Mouse (Mus musculus) liver, postnatal 0 days (tissue): ENCODE measurements around the gene Cux2. TPM values are rescaled to one million over a fixed set of nuclear protein-coding genes. Genes with fewer than 3 reads are reported as not detected.

Experiments
- ATAC-seq: fragments of 200-750 bp; cut with Nextera tagmentation; 2 replicates; pipeline ENCODE4 v1.8.0; 2017; ENCODE audit warnings: mild to moderate bottlenecking, moderate library complexity
- DNase-seq: peaks from one replicate; pipeline ENCODE4 v3.0.0-alpha.2; 2016
- H3K27ac ChIP-seq: fragments of 300-500 bp; sonication (generic); 2 replicates; pipeline ENCODE4 v1.5.1; 2014; ENCODE audit warnings: antibody characterized with exemption, moderate library complexity, mild to moderate bottlenecking, low read depth
- H3K27me3 ChIP-seq: fragments of 300-500 bp; sonication (generic); 2 replicates; pipeline ENCODE4 v1.6.1; 2014; ENCODE audit warnings: low read length, control low read depth, mixed read lengths; ENCODE audit not compliant: insufficient read depth
- H3K36me3 ChIP-seq: fragments of 300-500 bp; sonication (generic); replicated peaks from 2 replicates; pipeline ENCODE4 v1.6.1; 2014; ENCODE audit warnings: mild to moderate bottlenecking, control low read depth, low read length, moderate library complexity, mixed read lengths; ENCODE audit not compliant: insufficient read depth
- H3K4me1 ChIP-seq: fragments of 300-500 bp; sonication (generic); 2 replicates; pipeline ENCODE4 v1.6.1; 2014; ENCODE audit warnings: antibody characterized with exemption, mild to moderate bottlenecking, control low read depth; ENCODE audit not compliant: insufficient read depth
- H3K4me2 ChIP-seq: fragments of 300-500 bp; sonication (generic); 2 replicates; pipeline ENCODE4 v1.6.1; 2014; ENCODE audit warnings: low read depth, mild to moderate bottlenecking, low read length, moderate library complexity, mixed read lengths
- H3K4me3 ChIP-seq: fragments of 300-500 bp; sonication (generic); 2 replicates; pipeline ENCODE4 v1.5.1; 2014; ENCODE audit warnings: low read depth, low read length
- H3K9ac ChIP-seq: fragments of 300-500 bp; sonication (generic); replicated peaks from 2 replicates; pipeline ENCODE4 v1.6.1; 2014; ENCODE audit warnings: mild to moderate bottlenecking, moderate library complexity
- H3K9me3 ChIP-seq: fragments of 300-500 bp; sonication (generic); 2 replicates; pipeline ENCODE4 v1.6.1; 2016; ENCODE audit warnings: mild to moderate bottlenecking, control low read depth, low read length, mixed read lengths
- CTCF ChIP-seq: sonication (generic); IDR thresholded peaks from 2 replicates; pipeline ENCODE4 v1.5.1; 2016; ENCODE audit warnings: antibody characterized with exemption, low read depth
- EP300 ChIP-seq: IDR thresholded peaks from 2 replicates; pipeline ENCODE4 v1.6.1; 2016; ENCODE audit warnings: antibody characterized with exemption, low read depth, mild to moderate bottlenecking
- WGBS: fragments of 180-500 bp; shearing (Covaris S2); extraction: QIAGEN DNeasy Blood & Tissue Kit; methylation state at CpG from one replicate; pipeline ENCODE4 v1.1.7; 2014; ENCODE audit not compliant: insufficient replicate concordance; 5-methylcytosine and 5-hydroxymethylcytosine counted together
- polyA plus RNA-seq: library from polyadenylated mRNA; unstranded; fragments of >200 nt; fragmentation: Nextera tagmentation; extraction: Ambion mirVana; gene quantifications from 2 replicates; pipeline ENCODE4 v1.2.1, GENCODE M21; 2015

Cux2 gene
- polyA plus RNA-seq, 1 experiment from 2014 or later: 3.5 TPM

DNA sequence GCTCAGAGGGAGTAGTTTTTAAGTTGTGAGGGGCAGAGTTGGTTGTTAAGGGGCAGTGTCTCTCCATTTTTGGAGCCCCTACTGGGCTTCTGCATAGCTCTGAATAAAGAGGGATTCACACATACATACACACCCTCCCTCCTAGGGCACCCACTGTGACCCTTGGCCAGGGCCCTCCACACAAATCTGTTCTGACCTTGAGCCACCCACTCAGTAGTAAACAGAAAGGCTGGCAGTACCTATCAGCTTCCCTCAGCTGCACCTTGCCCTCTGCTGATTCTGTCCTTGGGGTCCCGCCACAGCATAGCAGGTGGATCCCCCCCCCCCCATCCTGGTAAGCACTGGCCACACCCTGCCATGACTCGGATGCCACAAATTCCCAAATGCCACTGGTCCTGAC is 99.7 kb downstream of the Cux2 start:
- Histone ChIP-seq H3K9me3 (no peaks in the 10 kb centered on the region), H3K4me1 (peaks cover 10% of the 10 kb centered on the region), H3K4me2 (no peak overlapping the region), H3K27ac (peak overlapping the region; percentile 60), H3K36me3 (no peaks in the 10 kb centered on the region), H3K9ac (no peak overlapping the region), H3K4me3 (no peak overlapping the region), H3K27me3 (peaks cover 7% of the 10 kb centered on the region; the same call in 1 of the 2 replicates)
- 58% methylated on average over 2 of the region's 2 CpGs for WGBS
- peak; percentile 38 for DNase-seq
- peak; percentile 87 for ATAC-seq
- TF ChIP-seq EP300 (no peak), CTCF (no peak)

DNA sequence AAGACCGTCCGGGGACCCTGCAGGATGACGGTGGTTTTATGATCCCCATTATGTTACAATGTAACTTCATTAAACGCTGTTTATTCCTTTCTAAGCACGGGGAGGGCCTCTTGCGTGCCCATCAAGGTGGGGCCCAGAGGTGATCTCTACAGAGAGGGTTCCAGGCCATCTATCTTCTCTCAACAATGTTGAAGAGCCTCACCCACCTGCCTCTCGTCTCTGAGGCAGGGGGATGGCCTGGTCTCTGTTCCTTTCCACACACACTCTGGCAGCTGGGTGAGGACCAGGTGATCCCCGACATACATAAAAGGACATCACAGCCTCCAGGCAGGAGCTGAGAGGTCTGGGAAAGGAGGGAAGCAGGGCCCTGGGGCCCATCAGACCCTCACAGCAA is 100.9 kb downstream of the Cux2 start:
- no peaks in the 10 kb centered on the region for H3K36me3 ChIP-seq
- DNase-seq: no peak
- H3K4me2 ChIP-seq: no peak overlapping the region
- WGBS: 43% methylated on average over 8 of the region's 8 CpGs
- H3K9ac ChIP-seq: no peak overlapping the region
- no peaks in the 10 kb centered on the region for H3K9me3 ChIP-seq
- ATAC-seq: no peak
- H3K27me3 ChIP-seq: peaks cover 7% of the 10 kb centered on the region; the same call in 1 of the 2 replicates
- TF ChIP-seq CTCF (no peak), EP300 (no peak)
- no peak overlapping the region for H3K4me3 ChIP-seq
- H3K27ac ChIP-seq: 0 out of 2 replicates have a peak overlapping the region, but pooled peaks have one; percentile 60
- peaks cover 10% of the 10 kb centered on the region for H3K4me1 ChIP-seq

DNA sequence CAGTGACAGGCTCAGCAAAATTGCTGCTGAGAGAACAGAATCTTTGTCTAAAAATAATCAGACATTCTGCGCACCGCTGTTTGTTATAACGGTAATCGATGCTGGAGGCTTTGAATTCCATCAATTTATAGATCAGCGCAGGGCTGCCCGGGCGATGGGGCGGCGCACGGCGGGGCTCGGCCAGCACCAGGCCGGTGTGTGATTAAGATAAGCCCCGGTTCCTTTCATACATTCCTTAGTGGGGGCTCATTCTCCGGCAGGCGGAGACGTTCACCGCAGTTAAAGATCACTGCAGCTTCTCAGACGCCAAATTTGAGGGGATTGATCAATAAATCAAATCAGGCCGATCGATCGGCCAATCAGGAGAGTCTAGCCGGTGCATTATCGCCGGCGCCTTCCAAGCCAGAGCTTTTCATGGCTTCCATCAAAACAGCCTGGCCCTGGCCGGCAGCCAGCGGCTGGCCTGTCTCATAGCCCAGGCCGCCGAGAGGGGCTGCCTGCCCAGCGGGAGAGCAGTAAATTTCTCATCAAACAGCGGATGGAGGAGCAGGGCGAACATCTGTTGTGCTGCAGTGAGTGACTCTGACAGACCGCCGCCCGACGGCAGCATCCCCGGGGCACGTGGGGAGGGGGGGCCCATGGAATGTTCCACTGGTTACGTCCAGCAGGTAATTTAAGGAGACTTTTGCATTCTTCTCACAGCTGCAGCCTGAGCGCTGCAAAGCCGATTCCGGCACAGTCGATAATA is 101.4 kb downstream of the Cux2 start:
- Histone ChIP-seq H3K27ac (0 out of 2 replicates have a peak overlapping the region, but pooled peaks have one; percentile 60), H3K4me3 (no peak overlapping the region), H3K4me1 (peaks cover 10% of the 10 kb centered on the region), H3K9me3 (no peaks in the 10 kb centered on the region), H3K4me2 (peak overlapping the region; percentile 11), H3K27me3 (peaks cover 7% of the 10 kb centered on the region; the same call in 1 of the 2 replicates), H3K9ac (no peak overlapping the region), H3K36me3 (no peaks in the 10 kb centered on the region)
- TF ChIP-seq EP300 (no peak), CTCF (peak; percentile 1; the same call in 1 of the 2 replicates)
- DNase-seq (peak; percentile 47), ATAC-seq (no peak)
- WGBS: 9% methylated on average over 44 of the region's 44 CpGs

- Histone ChIP-seq H3K27ac (no peak overlapping the region), H3K4me2 (no peak overlapping the region), H3K36me3 (no peaks in the 10 kb centered on the region), H3K9me3 (no peaks in the 10 kb centered on the region), H3K4me3 (no peak overlapping the region), H3K27me3 (peaks cover 7% of the 10 kb centered on the region; the same call in 1 of the 2 replicates), H3K9ac (no peak overlapping the region), H3K4me1 (peaks cover 10% of the 10 kb centered on the region)
- TF ChIP-seq CTCF (no peak), EP300 (no peak)
- ATAC-seq (no peak), DNase-seq (no peak)
- 71% methylated on average over 7 of the region's 7 CpGs for WGBS
Measured at GRCm38 (mm10) chr5:121946657-121947245, 103.2 kb downstream of the Cux2 start.

DNA sequence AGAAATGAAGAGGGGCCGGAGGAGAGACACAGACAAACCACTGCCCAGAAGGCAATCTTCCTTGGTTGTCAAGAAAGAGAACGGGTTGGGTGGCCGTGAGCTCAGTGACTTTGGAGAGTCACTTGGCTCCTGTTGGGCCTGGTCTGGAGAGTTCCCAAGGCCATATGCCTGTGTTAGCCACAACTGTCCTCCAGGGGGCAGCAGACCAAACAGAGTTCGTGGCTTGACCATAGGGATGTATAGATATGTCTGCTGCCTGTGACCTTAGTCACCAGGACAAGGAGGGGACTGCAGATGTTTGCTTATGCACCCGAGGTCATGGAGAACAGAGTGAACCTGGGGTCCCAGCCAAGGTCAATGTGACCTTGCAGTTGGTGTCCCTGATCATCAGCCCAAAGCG is 104.1 kb downstream of the Cux2 start:
- H3K9ac ChIP-seq: no peak overlapping the region
- no peak overlapping the region for H3K27ac ChIP-seq
- no peak for TF ChIP-seq EP300
- TF ChIP-seq CTCF: peak; percentile 86
- WGBS: 41% methylated on average over 6 of the region's 6 CpGs
- H3K27me3 ChIP-seq: peaks cover 7% of the 10 kb centered on the region; the same call in 1 of the 2 replicates
- H3K36me3 ChIP-seq: no peaks in the 10 kb centered on the region
- no peak overlapping the region for H3K4me3 ChIP-seq
- H3K4me1 ChIP-seq: peaks cover 10% of the 10 kb centered on the region
- DNase-seq (peak; percentile 75), ATAC-seq (no peak)
- H3K9me3 ChIP-seq: no peaks in the 10 kb centered on the region
- no peak overlapping the region for H3K4me2 ChIP-seq

DNA sequence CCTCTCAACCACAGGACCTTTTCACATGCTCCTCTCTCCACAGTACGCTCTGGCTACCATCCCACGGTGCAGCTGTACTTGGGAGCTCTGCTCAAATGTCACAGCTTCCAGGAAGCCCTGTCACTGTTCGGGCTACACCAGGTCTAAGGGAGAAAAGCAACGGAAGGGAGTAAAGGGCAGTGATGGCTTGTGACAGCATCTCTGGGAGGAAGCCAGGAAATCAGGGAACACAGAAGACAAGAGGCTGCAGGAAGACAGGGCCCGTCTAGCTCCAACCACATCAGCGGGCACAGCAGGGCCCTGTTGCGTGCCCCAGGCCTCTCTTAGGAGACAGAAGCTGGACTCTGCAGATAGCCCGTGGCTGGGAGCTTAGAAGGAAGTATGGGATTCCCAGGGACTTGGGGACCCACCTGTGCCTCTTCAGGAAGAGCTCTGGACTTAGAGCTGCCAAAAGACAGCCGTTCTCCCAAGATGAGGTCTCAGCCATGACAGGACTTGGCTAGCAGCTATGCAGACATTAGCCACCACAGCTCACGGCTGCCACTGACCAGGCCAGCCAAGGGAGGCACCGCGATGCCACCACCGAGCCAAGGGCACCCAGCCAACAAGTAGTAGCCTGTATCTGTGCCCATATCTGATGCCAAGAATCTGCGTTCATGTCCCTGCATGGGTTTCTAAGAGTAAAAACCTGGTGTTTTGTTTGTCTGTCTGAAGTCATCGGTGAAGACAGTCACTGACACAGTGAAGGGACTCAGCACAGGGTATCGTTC is 105.7 kb downstream of the Cux2 start:
- Histone ChIP-seq H3K4me2 (no peak overlapping the region), H3K9ac (no peak overlapping the region), H3K4me1 (peaks cover 7% of the 10 kb centered on the region), H3K9me3 (no peaks in the 10 kb centered on the region), H3K4me3 (no peak overlapping the region), H3K27me3 (peaks cover 4% of the 10 kb centered on the region; the same call in 1 of the 2 replicates), H3K27ac (no peak overlapping the region), H3K36me3 (no peaks in the 10 kb centered on the region)
- TF ChIP-seq CTCF: no peak
- no peak for TF ChIP-seq EP300
- WGBS: 85% methylated on average over 16 of the region's 16 CpGs
- ATAC-seq (no peak), DNase-seq (no peak)
